Mouse (Mus musculus) stomach, embryonic 16.5 days (tissue): ENCODE measurements around the gene Gpam. TPM values are rescaled to one million over a fixed set of nuclear protein-coding genes. Genes with fewer than 3 reads are reported as not detected.

Experiments
- ATAC-seq: fragments of 200-750 bp; cut with Nextera tagmentation; 2 replicates; pipeline ENCODE4 v1.8.0; 2017; ENCODE audit warnings: moderate number of reproducible peaks, moderate TSS enrichment; ENCODE audit not compliant: insufficient read depth, low FRiP score
- H3K27ac ChIP-seq: fragments of 300-500 bp; sonication (generic); 2 replicates; pipeline ENCODE4 v1.5.1; 2014; ENCODE audit warnings: low read length
- H3K27me3 ChIP-seq: fragments of 300-500 bp; sonication (generic); 2 replicates; pipeline ENCODE4 v1.6.1; 2014; ENCODE audit warnings: low read length, control low read depth, mixed read lengths; ENCODE audit not compliant: control insufficient read depth, insufficient read depth
- H3K36me3 ChIP-seq: fragments of 300-500 bp; sonication (generic); 2 replicates; pipeline ENCODE4 v1.6.1; 2014; ENCODE audit warnings: low read length; ENCODE audit not compliant: control insufficient read depth, insufficient read depth
- H3K4me1 ChIP-seq: fragments of 300-500 bp; sonication (generic); 2 replicates; pipeline ENCODE4 v1.6.1; 2014; ENCODE audit warnings: low read length, control low read depth, mixed read lengths; ENCODE audit not compliant: control insufficient read depth, insufficient read depth
- H3K4me2 ChIP-seq: fragments of 300-500 bp; sonication (generic); 2 replicates; pipeline ENCODE4 v1.6.1; 2014; ENCODE audit warnings: low read depth, low read length, mixed read lengths
- H3K4me3 ChIP-seq: fragments of 300-500 bp; sonication (generic); replicated peaks from 2 replicates; pipeline ENCODE4 v1.5.1; 2014; ENCODE audit warnings: mild to moderate bottlenecking, low read length
- H3K9ac ChIP-seq: fragments of 300-500 bp; sonication (generic); 2 replicates; pipeline ENCODE4 v1.6.1; 2014; ENCODE audit warnings: low read length
- H3K9me3 ChIP-seq: fragments of 300-500 bp; sonication (generic); replicated peaks from 2 replicates; pipeline ENCODE4 v1.6.1; 2016; ENCODE audit warnings: low read length, control low read depth; ENCODE audit not compliant: control insufficient read depth
- WGBS: fragments of 180-500 bp; shearing (Covaris S2); extraction: QIAGEN DNeasy Blood & Tissue Kit; methylation state at CpG from one replicate; pipeline ENCODE4 v1.1.7; 2014; 5-methylcytosine and 5-hydroxymethylcytosine counted together
- polyA plus RNA-seq: library from polyadenylated mRNA; unstranded; fragments of >200 nt; fragmentation: Nextera tagmentation; extraction: Ambion mirVana; gene quantifications from 2 replicates; pipeline ENCODE4 v1.2.1, GENCODE M21; 2015

The Gpam gene
- polyA plus RNA-seq, 1 experiment from 2014 or later, result 23.3 TPM

DNA sequence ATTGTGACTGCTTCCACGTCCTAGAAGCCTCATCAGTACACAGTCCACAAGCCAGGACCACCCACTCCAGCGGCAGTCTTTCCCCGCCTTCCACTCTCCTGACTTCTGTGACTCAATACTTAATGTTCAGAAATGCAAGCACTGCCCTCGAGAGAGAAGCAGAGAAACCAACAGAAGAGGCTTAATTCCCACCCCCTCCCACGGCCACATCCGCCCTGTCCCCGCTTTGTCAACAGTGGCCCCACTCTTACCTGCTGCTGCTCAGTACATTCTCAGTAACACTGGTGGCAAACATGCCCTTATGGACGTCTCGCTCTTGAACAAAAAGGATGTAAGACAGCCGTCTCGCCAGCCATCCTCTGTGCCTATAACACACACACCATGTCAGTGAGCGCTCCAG, 36.2 kb downstream of the Gpam start:
- peaks cover 19% of the 10 kb centered on the region; the same call in 1 of the 2 replicates for H3K36me3 ChIP-seq
- H3K27ac ChIP-seq, result no peak overlapping the region
- no peak overlapping the region for H3K4me3 ChIP-seq
- no peaks in the 10 kb centered on the region for H3K27me3 ChIP-seq
- H3K4me1 ChIP-seq, result peaks cover 5% of the 10 kb centered on the region; the same call in 1 of the 2 replicates
- no peak overlapping the region for H3K9ac ChIP-seq
- ATAC-seq, result no peak
- 66% methylated on average over 12 of the region's 12 CpGs for WGBS
- no peak overlapping the region for H3K4me2 ChIP-seq
- no peaks in the 10 kb centered on the region for H3K9me3 ChIP-seq

GRCm38 (mm10) chr19:55090142-55090541, 36.9 kb downstream of the Gpam start:
- no peak overlapping the region for H3K4me2 ChIP-seq

DNA sequence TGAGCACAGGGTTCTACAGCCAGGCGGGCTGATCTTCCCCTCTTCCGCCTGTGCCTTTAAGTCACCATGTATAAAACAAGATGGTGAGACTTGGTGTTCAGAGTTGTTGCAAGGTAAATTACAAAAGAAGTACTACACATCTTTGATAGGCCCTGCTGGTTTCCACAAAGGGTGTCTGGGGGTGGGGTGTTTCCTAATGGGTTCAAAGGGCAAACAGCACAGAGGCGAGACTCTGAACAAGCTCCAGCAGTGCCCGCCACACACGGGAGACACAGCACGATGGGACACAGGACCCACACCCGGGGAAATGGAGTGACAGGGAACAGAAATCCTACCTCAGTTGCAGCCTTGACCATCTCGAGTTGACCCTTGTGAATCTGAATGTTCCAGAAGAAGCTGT, 39.3 kb downstream of the Gpam start:
- Histone ChIP-seq H3K4me3 (no peak overlapping the region), H3K4me2 (no peak overlapping the region), H3K36me3 (peaks cover 29% of the 10 kb centered on the region), H3K9ac (no peak overlapping the region), H3K27me3 (no peaks in the 10 kb centered on the region), H3K27ac (no peak overlapping the region), H3K9me3 (no peaks in the 10 kb centered on the region), H3K4me1 (peaks cover 5% of the 10 kb centered on the region; the same call in 1 of the 2 replicates)
- ATAC-seq, result no peak
- 84% methylated on average over 8 of the region's 8 CpGs for WGBS

More at GRCm38 (mm10) chr19:55090142-55090541, 36.9 kb downstream of the Gpam start:
- peaks cover 19% of the 10 kb centered on the region; the same call in 1 of the 2 replicates for H3K36me3 ChIP-seq
- H3K9me3 ChIP-seq, result no peaks in the 10 kb centered on the region
- H3K27ac ChIP-seq, result no peak overlapping the region
- H3K4me3 ChIP-seq, result no peak overlapping the region
- H3K4me1 ChIP-seq, result peaks cover 5% of the 10 kb centered on the region; the same call in 1 of the 2 replicates
- 51% methylated on average over 7 of the region's 7 CpGs for WGBS
- no peaks in the 10 kb centered on the region for H3K27me3 ChIP-seq
- no peak for ATAC-seq
- H3K9ac ChIP-seq, result no peak overlapping the region

- Histone ChIP-seq H3K4me3 (no peak overlapping the region), H3K27ac (peak overlapping the region; percentile 38; the same call in 1 of the 2 replicates), H3K36me3 (peaks cover 35% of the 10 kb centered on the region), H3K4me2 (no peak overlapping the region), H3K4me1 (no peaks in the 10 kb centered on the region), H3K9me3 (no peaks in the 10 kb centered on the region), H3K9ac (no peak overlapping the region), H3K27me3 (no peaks in the 10 kb centered on the region)
- 89% methylated on average over 7 of the region's 7 CpGs for WGBS
- no peak for ATAC-seq
Observed at GRCm38 (mm10) chr19:55085857-55086185, 41.2 kb downstream of the Gpam start.

- ATAC-seq, result no peak
- Histone ChIP-seq H3K27me3 (no peaks in the 10 kb centered on the region), H3K9ac (no peak overlapping the region), H3K27ac (peak overlapping the region; percentile 46; the same call in 1 of the 2 replicates), H3K4me2 (no peak overlapping the region), H3K9me3 (no peaks in the 10 kb centered on the region), H3K4me1 (no peaks in the 10 kb centered on the region), H3K36me3 (peaks cover 39% of the 10 kb centered on the region), H3K4me3 (no peak overlapping the region)
- 69% methylated on average over 4 of the region's 4 CpGs for WGBS
Observed at GRCm38 (mm10) chr19:55084971-55085856, 41.8 kb downstream of the Gpam start.

DNA sequence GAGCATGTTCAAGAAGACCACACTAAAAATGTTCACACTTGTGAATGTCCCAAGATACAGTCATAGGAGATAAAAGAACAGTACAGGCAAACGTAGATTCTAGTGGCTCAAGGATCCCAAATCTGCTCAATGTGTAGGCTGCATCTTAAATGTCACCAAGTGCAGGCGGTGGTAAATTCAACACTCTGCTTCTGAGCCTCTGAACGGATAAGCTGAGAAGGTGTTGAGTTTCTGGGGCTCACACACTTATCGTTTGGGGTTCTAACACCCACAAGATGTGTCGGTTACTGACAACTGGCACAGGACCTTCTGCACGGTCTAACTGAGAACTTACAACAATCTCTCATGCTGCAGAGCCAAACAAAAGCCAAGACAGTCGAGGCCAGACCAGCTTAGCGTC, 50.2 kb downstream of the Gpam start:
- no peak overlapping the region for H3K4me2 ChIP-seq
- H3K36me3 ChIP-seq, result peaks cover 39% of the 10 kb centered on the region
- H3K27me3 ChIP-seq, result no peaks in the 10 kb centered on the region
- H3K9me3 ChIP-seq, result no peaks in the 10 kb centered on the region
- WGBS, result 87% methylated on average over 8 of the region's 8 CpGs
- H3K4me3 ChIP-seq, result no peak overlapping the region
- no peak for ATAC-seq
- no peak overlapping the region for H3K9ac ChIP-seq
- H3K27ac ChIP-seq, result no peak overlapping the region
- no peaks in the 10 kb centered on the region for H3K4me1 ChIP-seq

GRCm38 (mm10) chr19:55073004-55073403, 54.0 kb downstream of the Gpam start:
- H3K36me3 ChIP-seq, result peaks cover 37% of the 10 kb centered on the region
- ATAC-seq, result no peak
- no peaks in the 10 kb centered on the region for H3K9me3 ChIP-seq

DNA sequence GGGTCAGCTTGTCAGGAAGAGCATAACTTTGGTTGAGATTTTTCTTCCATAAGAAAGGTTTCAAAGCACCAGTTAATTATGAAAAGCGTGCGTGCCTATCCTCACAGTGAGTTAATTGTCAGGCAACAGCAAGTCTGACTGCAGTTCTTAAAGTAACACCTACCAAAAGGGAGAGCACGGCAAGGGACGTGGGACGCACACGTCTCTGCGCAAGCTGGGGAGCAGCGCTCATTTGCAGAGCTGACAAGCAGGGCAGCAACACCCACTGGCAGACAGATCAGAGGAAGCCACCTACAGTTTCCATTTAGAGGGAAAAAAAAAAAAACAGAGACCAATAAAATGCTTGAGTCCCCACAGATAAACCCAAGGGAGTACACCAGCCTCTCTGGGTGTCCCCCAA, 58.0 kb downstream of the Gpam start:
- H3K36me3 ChIP-seq, result peaks cover 19% of the 10 kb centered on the region
- no peaks in the 10 kb centered on the region for H3K9me3 ChIP-seq
- no peak overlapping the region for H3K4me2 ChIP-seq
- no peak overlapping the region for H3K4me3 ChIP-seq
- H3K27me3 ChIP-seq, result no peaks in the 10 kb centered on the region
- WGBS, result 87% methylated on average over 8 of the region's 8 CpGs
- H3K9ac ChIP-seq, result no peak overlapping the region
- no peak overlapping the region for H3K27ac ChIP-seq
- no peak for ATAC-seq
- H3K4me1 ChIP-seq, result no peaks in the 10 kb centered on the region

More at GRCm38 (mm10) chr19:55073004-55073403, 54.0 kb downstream of the Gpam start:
- WGBS, result 82% methylated on average over 3 of the region's 3 CpGs
- Histone ChIP-seq H3K4me1 (no peaks in the 10 kb centered on the region), H3K4me2 (no peak overlapping the region), H3K27ac (no peak overlapping the region), H3K9ac (no peak overlapping the region), H3K27me3 (no peaks in the 10 kb centered on the region), H3K4me3 (no peak overlapping the region)

GRCm38 (mm10) chr19:55063272-55063671, 63.8 kb downstream of the Gpam start:
- 0 out of 2 replicates have a peak, but pooled peaks cover 5% of the 10 kb centered on the region for H3K9me3 ChIP-seq
- H3K4me1 ChIP-seq, result peaks cover 10% of the 10 kb centered on the region
- WGBS, result 10% methylated on average over 6 of the region's 6 CpGs
- no peaks in the 10 kb centered on the region for H3K27me3 ChIP-seq
- no peak overlapping the region for H3K27ac ChIP-seq
- H3K4me3 ChIP-seq, result no peak overlapping the region
- no peak overlapping the region for H3K9ac ChIP-seq
- H3K36me3 ChIP-seq, result no peaks in the 10 kb centered on the region
- H3K4me2 ChIP-seq, result peak overlapping the region; percentile 33; the same call in 1 of the 2 replicates
- peak; percentile 55; the same call in 1 of the 2 replicates for ATAC-seq
